Mouse (Mus musculus): ENCODE measurements around the gene Elp5.
"Not testable (repeated sequence)": the region's sequence is repeated elsewhere in the genome, so short reads cannot be mapped to it uniquely, and the experiment has no call there.

Elp5 gene

DNA sequence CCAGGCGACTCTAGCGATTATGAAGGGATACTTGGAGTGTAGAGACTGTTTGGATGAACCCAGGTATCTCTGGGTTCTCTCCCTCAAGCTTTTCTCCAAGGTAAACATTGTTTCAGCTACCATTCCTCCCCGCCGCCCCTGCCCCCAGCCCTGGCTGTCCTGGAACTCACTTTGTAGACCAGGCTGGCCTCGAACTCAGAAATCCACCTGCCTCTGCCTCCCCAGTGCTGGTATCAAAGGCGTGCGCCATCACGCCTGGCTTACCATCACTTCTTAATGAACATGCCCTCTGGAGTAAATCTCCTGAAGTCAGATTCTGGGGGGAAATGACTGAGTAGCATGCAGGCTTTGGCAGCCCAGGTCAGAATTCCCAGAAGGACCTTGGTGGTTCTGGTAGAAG, at the start of gene Elp5:
TSS of gene Elp5 (minus strand) at position 293 of the 400 bp plus-strand sequence.
- no peak for DNase-seq (ENCODE audit: low read depth, low spot score)

DNA sequence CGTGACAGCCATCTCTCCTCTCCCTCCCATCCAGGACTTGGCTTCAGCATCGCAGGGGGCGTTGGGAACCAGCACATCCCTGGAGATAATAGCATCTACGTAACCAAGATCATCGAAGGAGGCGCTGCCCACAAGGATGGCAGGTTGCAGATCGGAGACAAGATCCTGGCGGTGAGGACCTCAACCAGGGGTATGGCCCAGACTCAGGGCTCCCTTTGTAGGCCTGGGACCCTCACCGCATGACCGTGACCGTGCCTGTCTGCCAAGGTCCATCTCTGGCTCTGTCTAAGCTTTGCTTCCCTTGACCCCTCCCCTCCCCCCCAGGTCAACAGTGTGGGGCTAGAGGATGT, 49.0 kb upstream of the Elp5 start:
- no peak for DNase-seq (ENCODE audit: low read depth, low spot score)

DNA sequence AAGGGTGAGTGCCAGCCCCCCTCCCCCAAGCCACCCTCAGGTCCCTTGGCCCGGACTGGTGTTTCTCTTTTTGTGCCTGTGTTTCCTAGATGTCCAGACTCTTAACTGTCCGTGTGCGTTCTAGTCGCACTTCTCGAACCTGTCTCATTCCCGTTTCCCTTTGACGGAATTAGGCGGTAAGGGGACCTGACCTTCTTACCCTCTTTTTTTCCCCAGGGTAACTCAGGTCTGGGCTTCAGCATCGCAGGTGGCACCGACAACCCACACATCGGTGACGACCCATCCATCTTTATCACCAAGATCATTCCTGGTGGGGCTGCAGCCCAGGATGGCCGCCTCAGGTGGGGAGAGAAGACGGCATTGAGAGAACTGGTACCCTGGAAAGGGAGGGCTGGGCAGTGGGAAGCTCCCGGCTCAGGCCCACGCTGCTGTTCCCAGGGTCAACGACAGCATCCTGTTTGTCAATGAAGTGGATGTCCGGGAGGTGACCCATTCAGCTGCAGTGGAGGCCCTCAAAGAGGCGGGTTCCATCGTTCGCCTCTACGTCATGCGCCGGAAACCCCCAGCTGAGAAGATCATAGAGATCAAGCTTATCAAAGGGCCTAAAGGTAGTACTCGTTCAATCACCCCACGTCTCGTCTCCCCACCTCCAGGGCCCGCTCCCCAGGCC, 48.5 kb upstream of the Elp5 start:
- no peak for DNase-seq (ENCODE audit: low read depth, low spot score)

DNA sequence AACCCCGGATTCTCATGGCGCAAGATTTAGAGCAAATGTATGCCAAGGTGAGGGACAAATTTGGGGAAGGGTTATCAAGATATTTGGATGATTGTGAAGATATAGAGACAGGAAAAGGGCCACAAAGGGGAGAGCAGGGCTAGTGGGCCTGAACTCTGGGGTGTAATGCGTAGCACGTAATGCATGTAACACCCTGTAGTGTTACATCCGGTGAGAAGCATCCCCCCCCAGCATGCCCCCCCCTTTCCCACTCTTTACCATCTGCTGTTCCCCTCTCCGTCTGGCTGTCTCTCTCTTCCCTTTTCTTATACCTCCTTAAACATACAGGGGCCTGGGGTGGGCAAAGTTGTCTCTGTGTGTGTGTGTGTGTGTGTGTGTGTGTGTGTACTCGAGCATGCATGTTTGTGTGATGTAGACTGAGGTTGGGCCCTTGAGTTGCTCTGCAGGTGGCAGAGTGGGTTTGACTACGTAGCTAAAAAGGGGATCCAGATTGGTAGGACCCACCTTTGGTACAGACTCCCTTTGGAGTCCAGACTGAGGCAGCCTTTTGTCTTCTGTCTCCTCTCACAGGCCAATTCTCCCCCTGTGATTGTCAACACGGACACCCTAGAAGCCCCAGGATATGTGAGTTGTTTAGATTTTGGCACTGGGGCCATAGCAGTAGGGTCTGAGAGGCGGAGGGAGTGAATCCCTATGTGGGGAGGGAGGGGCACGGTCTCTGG, 47.7 kb upstream of the Elp5 start:
- no peak for DNase-seq (ENCODE audit: low read depth, low spot score)

DNA sequence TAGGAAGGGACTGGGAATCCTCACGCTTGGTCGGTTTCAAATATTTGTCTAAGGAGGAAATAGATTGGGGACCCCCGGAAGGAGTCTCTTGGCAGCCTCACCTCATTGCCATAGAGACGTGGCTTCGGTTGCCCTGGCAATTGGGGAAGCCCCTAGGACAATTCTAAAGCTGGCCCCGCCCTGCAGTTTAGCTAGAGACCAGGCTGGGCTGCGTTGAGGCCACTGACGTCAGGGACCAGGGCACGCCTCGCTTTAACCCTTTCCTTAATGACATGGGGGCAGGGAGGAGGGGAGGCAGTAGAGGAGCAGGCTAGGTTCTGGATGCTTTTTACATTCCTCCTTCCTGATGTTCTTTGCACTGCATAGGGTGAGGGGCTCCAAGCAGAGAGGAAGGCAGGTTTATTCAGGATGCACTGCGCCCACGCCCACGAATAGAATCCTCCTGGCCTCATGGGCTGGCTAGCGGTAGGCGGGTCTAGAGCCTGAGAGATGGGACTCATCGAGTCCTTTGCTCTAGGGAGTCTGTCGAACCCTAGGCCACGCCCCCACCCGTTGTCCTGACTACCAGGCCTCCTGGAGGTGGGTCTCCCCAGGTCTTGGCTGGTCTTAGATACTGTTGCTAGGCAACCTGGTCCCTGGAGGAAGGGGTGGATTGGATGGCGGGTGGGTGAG, 46.9 kb upstream of the Elp5 start:
- peak; percentile 79 for DNase-seq (ENCODE audit: low read depth, low spot score)

DNA sequence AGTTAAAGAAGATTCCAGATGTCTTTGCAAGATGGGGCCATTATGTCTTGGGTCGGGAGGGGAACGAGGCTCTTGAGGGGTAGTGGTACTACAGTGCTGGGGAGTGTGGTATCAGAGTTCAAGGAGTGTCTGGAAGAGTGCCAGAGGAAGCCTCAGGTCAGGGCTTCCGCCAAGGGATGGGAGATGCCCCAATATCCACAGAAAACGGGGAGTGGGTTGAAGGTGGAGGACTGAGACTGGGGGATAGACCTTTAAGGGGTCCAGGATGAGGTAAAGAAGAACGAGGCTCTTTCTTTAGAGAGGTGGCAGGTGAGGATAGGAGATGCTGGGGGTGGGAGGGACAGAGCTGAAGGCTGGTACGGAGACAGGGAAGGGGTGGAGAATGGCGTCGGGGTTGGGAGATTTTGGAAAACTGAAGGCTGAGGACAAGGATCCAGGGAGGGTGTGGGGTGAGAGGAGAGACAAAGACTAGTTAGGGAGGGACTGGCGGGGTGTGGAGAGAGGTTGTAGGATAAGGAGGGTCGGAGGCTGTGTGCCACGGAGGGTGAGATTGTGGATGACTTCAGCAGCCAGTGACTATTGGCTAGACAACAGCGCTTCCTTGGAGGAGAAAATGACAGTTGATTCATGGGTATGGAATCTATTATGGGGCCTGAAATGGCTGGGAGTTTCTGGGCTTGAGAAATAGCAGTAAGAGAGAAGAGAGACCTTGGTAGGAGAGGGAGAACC, 46.2 kb upstream of the Elp5 start:
- DNase-seq (ENCODE audit: low read depth, low spot score) = no peak

DNA sequence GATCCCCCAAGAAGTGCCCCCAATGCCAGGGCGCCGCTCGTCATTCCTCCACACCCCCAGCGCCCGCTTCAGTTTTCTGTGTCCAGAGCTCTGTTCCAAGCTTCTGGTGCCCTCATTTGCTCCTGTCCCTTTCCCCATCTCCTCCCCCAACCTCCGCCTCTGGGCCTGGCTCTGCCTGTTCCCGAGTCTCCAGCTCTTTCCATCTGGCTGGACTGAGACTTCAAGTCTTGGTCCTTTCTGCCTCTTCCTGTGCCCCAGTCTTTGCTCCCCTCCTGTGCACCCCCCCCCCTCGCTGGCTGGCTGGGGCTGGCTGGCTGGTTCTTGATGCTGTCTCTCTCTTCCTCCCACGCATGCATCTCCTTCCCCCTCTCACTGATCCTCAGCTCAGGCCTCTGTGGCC, 45.1 kb upstream of the Elp5 start:
- DNase-seq (ENCODE audit: low read depth, low spot score) = no peak

DNA sequence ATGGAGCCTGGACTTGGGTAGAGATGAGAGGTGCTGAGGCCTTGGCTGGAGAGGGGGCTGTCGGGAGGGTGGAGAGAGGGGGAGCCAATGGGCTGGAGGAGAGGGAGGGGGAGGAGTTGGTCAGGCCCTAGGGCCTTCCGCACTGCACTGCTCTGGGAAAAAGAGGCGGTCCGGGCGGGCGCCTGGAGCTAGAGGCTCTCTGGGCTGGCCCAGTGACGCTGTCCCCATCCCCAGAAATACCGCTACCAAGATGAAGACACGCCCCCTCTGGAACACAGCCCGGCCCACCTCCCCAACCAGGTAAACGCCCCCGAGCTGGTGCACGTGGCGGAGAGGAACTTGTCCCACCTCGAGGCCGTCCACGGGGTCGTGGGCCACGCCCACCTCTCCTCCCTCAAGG, 44.4 kb upstream of the Elp5 start:
- no peak for DNase-seq (ENCODE audit: low read depth, low spot score)

DNA sequence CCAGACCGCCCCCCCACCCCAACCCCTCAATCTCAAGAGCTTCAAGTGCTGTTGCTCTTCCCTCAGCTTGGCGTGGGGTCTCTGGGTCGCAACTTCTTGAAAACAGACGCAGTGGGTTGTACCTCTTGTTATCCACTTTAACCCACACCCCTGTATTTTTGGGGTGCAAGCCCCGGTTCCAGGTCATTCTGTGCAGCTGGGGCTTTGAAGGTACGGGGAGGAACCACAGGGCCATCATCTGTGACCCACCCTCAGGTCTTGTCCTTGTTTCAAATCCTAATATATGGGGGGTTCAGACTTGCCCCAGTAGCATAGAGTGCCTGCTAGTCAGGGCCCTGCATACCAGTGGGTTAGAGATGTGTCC, 41.8 kb upstream of the Elp5 start:
- DNase-seq (ENCODE audit: low read depth, low spot score) = no peak

GRCm38 (mm10) chr11:70023481-70024150, 41.3 kb upstream of the Elp5 start:
- no peak for DNase-seq (ENCODE audit: low read depth, low spot score)

DNA sequence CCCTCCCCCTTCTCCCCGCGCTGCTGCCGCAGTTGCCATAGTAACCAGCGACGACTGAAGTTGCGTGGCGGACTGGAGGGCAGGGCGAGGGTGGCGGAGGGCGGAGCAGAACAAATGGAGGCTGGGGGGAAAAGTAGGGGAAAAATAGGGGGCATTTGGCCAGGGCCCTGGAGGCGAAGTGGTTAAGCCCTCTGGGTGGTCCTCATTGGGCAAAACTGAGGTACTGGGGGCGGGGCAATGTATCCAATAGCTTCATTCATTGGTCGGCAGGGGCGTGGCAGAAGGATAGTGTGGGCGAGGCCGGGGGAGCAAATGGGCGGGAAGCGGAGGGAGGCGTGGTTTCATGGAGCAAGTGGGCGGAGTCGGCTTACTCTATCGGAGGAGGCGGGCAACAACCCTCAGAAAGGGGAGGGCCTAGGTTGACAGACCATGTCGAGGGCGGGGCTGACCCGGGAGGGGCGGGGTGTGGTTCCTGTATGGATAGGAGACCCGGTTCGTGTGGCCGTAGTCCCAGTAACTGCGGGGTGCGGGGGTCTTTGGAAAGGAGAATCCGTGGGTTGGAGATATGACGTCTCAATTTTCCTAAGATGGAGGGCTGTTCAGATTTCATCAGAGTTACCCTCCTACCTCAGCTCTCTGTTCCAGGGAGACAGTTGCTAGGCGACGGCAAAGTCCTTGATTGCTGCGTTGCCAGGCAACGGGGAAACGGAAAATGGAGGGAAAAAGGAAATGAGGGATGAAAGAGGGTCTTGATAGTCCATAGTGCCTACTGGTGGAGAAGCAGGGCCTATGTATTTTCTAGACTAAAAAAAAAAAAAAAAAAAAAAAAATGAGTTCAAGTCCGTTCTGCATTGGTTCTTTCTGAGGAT, 39.2 kb upstream of the Elp5 start:
- DNase-seq (ENCODE audit: low read depth, low spot score) = peak; percentile 98

DNA sequence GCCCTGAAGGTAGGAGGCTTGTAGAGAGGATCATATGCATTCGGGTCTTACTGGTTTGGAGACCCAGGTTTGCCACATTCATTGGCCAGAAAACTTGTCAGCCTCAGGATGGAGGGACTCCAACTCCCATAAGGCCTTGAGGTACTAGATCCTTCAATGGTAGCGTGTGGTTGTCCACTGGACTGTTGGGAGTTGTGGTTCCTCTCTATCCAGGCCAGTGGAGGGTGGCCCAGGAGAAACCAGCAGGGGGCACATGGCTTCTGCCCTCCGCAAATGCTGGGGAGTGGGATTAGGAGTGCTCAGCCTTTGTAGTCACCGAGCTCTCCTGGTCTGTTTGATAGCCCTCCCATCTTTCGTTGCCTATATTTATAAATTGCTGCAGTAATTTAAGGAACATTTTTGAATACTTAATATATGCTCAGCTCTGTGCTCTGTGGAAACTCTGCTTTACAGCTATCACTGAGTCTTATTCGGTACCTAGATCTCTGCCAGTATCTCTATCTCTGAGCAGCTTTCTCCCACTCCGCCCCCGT, 38.5 kb upstream of the Elp5 start:
- DNase-seq (ENCODE audit: low read depth, low spot score) = peak; percentile 88

DNA sequence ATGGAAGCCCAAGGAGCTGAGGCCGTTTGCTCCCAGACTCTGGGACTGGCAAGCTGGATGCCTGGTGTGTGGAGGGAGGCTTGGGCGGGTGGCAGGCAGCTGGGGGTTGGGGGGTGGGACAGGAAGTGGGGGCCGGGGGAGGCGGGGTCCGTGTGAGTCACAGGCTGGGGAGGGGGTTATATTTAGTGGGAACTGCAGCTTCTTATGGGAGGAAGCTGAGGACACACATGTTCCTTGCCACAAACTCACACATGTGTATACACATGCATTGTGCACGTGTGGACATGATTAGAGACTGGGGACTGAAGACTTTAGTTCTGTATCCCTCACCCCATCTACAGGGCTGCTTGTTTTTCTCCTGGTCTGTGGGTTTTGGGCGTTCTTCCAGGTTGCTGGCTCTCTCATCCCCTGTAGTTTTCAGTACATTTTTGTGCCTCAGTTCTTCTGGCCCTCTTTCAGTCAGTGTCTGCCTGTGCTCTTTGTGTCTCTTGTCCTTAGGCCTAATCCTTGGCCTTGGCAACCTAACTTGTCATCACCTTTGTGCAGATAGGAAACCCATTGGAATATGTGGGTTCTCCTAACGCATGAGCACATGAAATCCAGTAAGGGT, 37.8 kb upstream of the Elp5 start:
- DNase-seq (ENCODE audit: low read depth, low spot score) = peak; percentile 27

- no peak for DNase-seq (ENCODE audit: low read depth, low spot score)
Observed at GRCm38 (mm10) chr11:70019495-70020021, 37.2 kb upstream of the Elp5 start.

DNA sequence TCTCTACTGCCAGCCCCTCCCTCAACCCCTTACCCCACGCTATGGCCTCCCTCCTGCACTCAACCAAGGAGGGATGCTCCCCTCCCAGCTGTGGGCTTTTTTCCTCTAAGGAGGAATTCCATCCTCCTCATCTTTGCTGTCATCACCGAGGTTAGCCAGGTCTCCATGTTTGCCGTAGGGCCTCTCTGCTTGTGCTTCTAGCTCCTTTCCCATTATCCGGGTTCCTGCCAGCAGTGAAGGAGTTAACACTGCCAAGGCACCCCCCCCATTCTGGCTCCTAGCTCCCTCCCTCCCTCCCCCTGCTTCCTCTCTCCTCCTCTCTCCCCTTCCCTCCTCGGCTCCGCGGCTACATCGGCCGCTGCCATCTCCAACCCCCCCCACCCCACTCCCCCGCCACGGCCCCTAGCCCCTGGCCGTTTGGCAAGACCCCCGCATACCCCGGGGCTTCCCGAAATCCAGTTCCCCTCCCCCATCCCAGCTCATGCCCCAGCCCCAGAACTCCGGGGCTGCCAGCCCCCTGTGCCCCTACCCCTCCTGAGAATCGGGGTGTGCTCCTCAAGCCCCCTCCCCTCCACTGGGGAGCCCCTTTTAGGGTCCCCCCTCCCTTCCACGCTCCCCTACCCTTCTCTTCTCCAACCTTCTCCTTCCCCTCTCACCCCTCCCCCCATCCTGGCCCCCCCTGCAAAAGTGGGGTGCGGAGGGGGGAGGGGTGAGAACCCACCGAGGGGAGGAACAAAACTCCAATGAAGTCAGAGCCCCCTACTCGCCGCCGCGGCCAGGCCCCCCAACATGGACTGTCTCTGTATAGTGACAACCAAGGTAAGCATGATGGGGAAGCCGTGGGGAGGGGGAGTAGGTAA, 36.0 kb upstream of the Elp5 start:
- DNase-seq (ENCODE audit: low read depth, low spot score) = no peak

GRCm38 (mm10) chr11:70017199-70017767, 35.0 kb upstream of the Elp5 start:
- DNase-seq (ENCODE audit: low read depth, low spot score) = no peak

DNA sequence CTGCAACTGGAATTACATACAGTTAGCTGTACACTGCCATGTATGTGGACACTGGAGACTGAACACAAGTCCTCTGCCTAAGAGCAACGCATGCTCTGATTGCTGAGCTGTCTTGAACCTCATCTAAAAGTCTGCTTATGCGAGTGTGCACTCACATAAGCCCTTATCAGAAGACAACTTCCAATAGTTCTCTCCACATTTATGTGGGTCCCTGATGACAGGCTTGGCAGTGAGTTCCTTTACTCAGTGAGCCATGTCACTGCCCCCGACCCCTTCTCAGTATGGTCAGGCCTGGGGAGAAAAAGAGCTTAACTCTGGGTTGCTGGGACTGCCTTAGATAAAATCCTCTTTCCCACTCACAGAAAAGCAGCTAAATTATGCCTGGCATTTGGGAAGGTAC, 34.4 kb upstream of the Elp5 start, which contains the start of gene Dlg4:
TSS of gene Dlg4 (plus strand) at position 274 of the 400 bp plus-strand sequence.
- no peak for DNase-seq (ENCODE audit: low read depth, low spot score)

DNA sequence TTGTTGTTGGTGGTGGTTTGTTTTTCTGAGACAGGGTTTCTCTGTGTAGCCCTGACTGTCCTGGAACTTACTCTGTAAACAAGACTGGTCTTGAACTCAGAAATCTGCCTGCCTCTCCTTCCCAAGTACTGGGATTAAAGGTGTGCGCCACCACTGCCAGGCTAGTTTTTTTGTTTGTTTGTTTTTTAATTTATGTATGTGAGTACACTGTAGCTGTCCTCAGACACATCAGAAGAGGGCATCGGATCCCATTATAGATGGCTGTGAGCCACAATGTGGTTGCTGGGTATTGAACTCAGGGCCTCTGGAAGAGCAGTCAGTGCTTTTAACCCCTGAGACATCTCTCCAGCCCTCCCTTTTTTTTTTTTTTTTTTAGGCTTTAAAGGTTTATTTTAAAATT, 33.9 kb upstream of the Elp5 start:
- DNase-seq (ENCODE audit: low read depth, low spot score) = not testable (repeated sequence)
